Mouse (Mus musculus): Measurements from ENCODE around the gene Kif7.

The Kif7 gene

GRCm38 (mm10) chr7:79715187-79715981 lies at the start of gene Kif7:
Gene Kif7 (minus strand): TSS chr7:79715720.
- DNase-seq, result peak; percentile 99

GRCm38 (mm10) chr7:79762106-79762505 lies 46.6 kb upstream of the Kif7 start:
- DNase-seq, result no peak

GRCm38 (mm10) chr7:79761124-79761876 lies 45.8 kb upstream of the Kif7 start:
- DNase-seq, result no peak

- no peak for DNase-seq
These were observed 44.2 kb upstream of the Kif7 start for GRCm38 (mm10) chr7:79759766-79760165.

GRCm38 (mm10) chr7:79758176-79758575 lies 42.7 kb upstream of the Kif7 start:
- DNase-seq, result no peak

- no peak for DNase-seq
These were observed 40.8 kb upstream of the Kif7 start for GRCm38 (mm10) chr7:79756334-79756733.

- no peak for DNase-seq
These were observed 34.0 kb upstream of the Kif7 start for GRCm38 (mm10) chr7:79749511-79749910.

- DNase-seq, result no peak
These were observed 32.1 kb upstream of the Kif7 start for GRCm38 (mm10) chr7:79747659-79748058.

GRCm38 (mm10) chr7:79744585-79744984 lies 29.1 kb upstream of the Kif7 start:
- DNase-seq, result no peak

- no peak for DNase-seq
These were observed 28.5 kb upstream of the Kif7 start for GRCm38 (mm10) chr7:79744051-79744450.

- DNase-seq, result peak; percentile 97
These were observed 27.4 kb upstream of the Kif7 start, which contains the start of the genes Pex11a and Wdr93 for GRCm38 (mm10) chr7:79742659-79743536. Gene Pex11a (minus strand): TSS chr7:79743131. Gene Wdr93 (plus strand): TSS chr7:79743163.

- no peak for DNase-seq
These were observed 26.7 kb upstream of the Kif7 start for GRCm38 (mm10) chr7:79742277-79742658.

- DNase-seq, result no peak
These were observed 24.8 kb upstream of the Kif7 start for GRCm38 (mm10) chr7:79740279-79740678.

GRCm38 (mm10) chr7:79738913-79739312 lies 23.4 kb upstream of the Kif7 start:
- no peak for DNase-seq

GRCm38 (mm10) chr7:79736511-79736910 lies 21.0 kb upstream of the Kif7 start:
- no peak for DNase-seq

GRCm38 (mm10) chr7:79734563-79734962 lies 19.0 kb upstream of the Kif7 start:
- peak; percentile 96 for DNase-seq

GRCm38 (mm10) chr7:79732622-79733021 lies 17.1 kb upstream of the Kif7 start, which contains the start of gene Plin1:
Gene Plin1 (minus strand): TSS chr7:79732903.
- no peak for DNase-seq

- DNase-seq, result no peak
These were observed 15.9 kb upstream of the Kif7 start for GRCm38 (mm10) chr7:79731438-79731837.

- no peak for DNase-seq
These were observed 14.3 kb upstream of the Kif7 start for GRCm38 (mm10) chr7:79729743-79730370.

- no peak for DNase-seq
These were observed 13.6 kb upstream of the Kif7 start for GRCm38 (mm10) chr7:79729169-79729568.

GRCm38 (mm10) chr7:79728219-79728618 lies 12.7 kb upstream of the Kif7 start:
- DNase-seq, result peak; percentile 94

GRCm38 (mm10) chr7:79727091-79727490 lies 11.6 kb upstream of the Kif7 start:
- DNase-seq, result peak; percentile 91

All from heart, adult 11 months (tissue).